Mouse (Mus musculus) megakaryocyte, embryonic 14.5 days (primary cell): Measurements from ENCODE around the gene Gm49383. TPM values are rescaled to one million over a fixed set of nuclear protein-coding genes. Genes with fewer than 3 reads are reported as not detected.

Experiments
- H3K27me3 ChIP-seq: replicated peaks from 2 replicates; pipeline ENCODE3; 2012; ENCODE audit warnings: inconsistent platforms
- H3K36me3 ChIP-seq: replicated peaks from 2 replicates; pipeline ENCODE3; 2012; ENCODE audit warnings: low read length, inconsistent platforms, mixed read lengths
- H3K4me1 ChIP-seq: 2 replicates; pipeline ENCODE4 v1.6.1; 2012; ENCODE audit warnings: inconsistent platforms
- H3K4me3 ChIP-seq: replicated peaks from 2 replicates; pipeline ENCODE3; 2012; ENCODE audit warnings: moderate library complexity, mild to moderate bottlenecking, inconsistent platforms
- H3K9me3 ChIP-seq: 2 replicates; pipeline ENCODE4 v1.6.1; 2012; ENCODE audit warnings: inconsistent platforms
- FLI1 ChIP-seq: IDR thresholded peaks from 2 replicates; pipeline ENCODE4 v1.6.1; 2012; ENCODE audit warnings: low read length, inconsistent platforms, mixed read lengths
- GATA1 ChIP-seq: IDR thresholded peaks from 3 replicates; pipeline ENCODE4 v1.6.1; 2012; ENCODE audit warnings: mixed read lengths, low read length, inconsistent platforms, borderline replicate concordance
- polyA plus RNA-seq: library from polyadenylated mRNA; stranded (reverse); fragments of >175 nt; gene quantifications from 2 replicates; pipeline ENCODE4 v1.2.3, GENCODE M21; 2012; ENCODE audit warnings: low replicate concordance; ENCODE audit not compliant: insufficient read depth

Gm49383 gene
- polyA plus RNA-seq, 1 experiment, result 5.9 TPM

DNA sequence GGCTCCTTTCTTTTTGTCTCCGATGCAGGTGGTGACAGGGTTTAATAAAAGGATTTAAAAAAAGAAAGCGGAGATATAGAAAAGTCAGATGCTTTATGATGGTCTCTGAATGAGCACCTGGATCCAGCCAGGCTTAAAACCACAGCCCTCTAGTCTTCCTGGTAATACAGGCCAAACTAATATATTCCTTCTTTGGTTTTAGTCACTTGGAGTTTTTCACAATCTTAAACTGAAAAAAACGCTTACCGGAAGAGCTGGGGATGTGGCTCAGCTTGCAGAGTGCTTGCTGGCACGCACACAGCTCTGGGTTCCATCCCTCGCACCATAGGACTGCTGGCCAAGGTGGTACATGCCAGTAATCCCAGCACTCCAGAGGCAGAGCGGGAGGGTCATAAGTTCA, 19.7 kb upstream of the Gm49383 start:
- no peak for TF ChIP-seq FLI1
- TF ChIP-seq GATA1, result no peak
- Histone ChIP-seq H3K4me1 (no peaks in the 10 kb centered on the region), H3K27me3 (no peaks in the 10 kb centered on the region), H3K4me3 (no peak overlapping the region), H3K9me3 (no peaks in the 10 kb centered on the region), H3K36me3 (peaks cover 85% of the 10 kb centered on the region)

GRCm38 (mm10) chr12:69215000-69215785, 18.3 kb upstream of the Gm49383 start:
- TF ChIP-seq GATA1, result no peak
- no peak for TF ChIP-seq FLI1
- Histone ChIP-seq H3K36me3 (peaks cover 80% of the 10 kb centered on the region), H3K27me3 (no peaks in the 10 kb centered on the region), H3K4me3 (no peak overlapping the region), H3K4me1 (no peaks in the 10 kb centered on the region), H3K9me3 (no peaks in the 10 kb centered on the region)

DNA sequence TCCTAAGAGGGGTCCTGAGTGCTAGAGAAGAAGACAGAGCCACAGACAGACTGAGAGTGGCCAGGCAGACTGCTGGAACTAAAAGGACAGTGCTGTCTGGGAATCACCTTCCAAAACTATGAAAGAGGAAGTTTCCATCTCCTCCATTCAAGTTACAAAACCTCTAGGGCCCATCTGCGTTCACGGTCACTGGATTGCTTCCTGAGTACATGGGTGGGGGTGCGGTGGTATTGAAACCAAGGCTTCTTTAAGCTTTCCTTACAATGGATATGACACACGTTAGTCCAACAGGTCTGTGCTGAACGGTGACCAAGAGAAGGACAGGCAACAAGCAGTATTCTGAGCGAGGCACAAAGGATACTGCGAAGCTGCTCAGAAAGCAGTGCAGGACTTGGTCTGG, 17.5 kb upstream of the Gm49383 start:
- Histone ChIP-seq H3K4me3 (no peak overlapping the region), H3K4me1 (no peaks in the 10 kb centered on the region), H3K36me3 (peaks cover 82% of the 10 kb centered on the region), H3K27me3 (no peaks in the 10 kb centered on the region), H3K9me3 (no peaks in the 10 kb centered on the region)
- TF ChIP-seq FLI1 (no peak), GATA1 (no peak)

DNA sequence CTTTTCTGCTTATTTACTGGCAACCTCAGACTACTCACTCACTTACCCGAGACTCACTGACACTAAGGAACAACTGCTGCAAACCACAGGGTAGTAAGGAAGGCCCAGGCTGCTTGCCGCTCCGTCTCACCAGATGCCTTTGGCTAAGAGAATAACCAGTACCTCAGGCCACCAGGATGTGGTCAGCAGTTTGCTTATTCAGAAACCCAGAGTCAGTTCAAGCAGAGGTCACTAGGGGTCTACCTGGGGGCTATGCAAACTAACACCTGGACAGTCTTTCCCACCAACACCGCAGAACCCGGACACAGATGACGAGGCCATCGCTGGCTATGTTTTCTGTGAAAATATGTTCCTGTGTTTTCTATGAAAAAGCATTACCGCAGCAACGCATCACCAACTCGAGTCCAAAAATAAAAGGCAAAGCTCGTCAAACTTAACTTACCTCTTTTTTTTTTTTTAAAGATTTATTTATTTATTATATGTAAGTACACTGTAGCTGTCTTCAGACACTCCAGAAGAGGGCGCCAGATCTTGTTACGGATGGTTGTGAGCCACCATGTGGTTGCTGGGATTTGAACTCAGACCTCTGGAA, 16.4 kb upstream of the Gm49383 start:
- Histone ChIP-seq H3K4me3 (no peak overlapping the region), H3K9me3 (no peaks in the 10 kb centered on the region), H3K36me3 (peaks cover 80% of the 10 kb centered on the region), H3K4me1 (no peaks in the 10 kb centered on the region), H3K27me3 (no peaks in the 10 kb centered on the region)
- TF ChIP-seq GATA1 (no peak), FLI1 (no peak)

DNA sequence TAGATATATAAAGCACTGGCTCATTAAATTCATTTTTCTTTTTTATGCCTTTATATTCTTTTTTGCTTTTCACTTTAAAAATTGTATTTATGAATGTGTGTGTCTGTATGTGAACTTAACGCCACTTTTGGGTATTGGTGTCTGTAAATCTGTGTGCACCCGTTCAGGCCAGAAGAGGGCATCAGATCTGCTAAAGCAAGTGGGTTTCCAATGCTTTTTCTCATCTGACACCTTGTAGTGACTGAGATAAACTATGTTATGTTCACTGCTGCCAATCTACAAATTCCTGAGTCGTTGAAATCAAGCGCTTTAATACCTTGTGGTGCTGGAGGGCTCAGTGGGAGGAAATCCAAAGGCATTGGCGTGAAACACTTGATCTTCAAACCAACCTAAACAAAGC, 14.2 kb upstream of the Gm49383 start:
- Histone ChIP-seq H3K4me3 (no peak overlapping the region), H3K4me1 (no peaks in the 10 kb centered on the region), H3K36me3 (peaks cover 80% of the 10 kb centered on the region), H3K9me3 (no peaks in the 10 kb centered on the region), H3K27me3 (no peaks in the 10 kb centered on the region)
- TF ChIP-seq GATA1 (no peak), FLI1 (no peak)

DNA sequence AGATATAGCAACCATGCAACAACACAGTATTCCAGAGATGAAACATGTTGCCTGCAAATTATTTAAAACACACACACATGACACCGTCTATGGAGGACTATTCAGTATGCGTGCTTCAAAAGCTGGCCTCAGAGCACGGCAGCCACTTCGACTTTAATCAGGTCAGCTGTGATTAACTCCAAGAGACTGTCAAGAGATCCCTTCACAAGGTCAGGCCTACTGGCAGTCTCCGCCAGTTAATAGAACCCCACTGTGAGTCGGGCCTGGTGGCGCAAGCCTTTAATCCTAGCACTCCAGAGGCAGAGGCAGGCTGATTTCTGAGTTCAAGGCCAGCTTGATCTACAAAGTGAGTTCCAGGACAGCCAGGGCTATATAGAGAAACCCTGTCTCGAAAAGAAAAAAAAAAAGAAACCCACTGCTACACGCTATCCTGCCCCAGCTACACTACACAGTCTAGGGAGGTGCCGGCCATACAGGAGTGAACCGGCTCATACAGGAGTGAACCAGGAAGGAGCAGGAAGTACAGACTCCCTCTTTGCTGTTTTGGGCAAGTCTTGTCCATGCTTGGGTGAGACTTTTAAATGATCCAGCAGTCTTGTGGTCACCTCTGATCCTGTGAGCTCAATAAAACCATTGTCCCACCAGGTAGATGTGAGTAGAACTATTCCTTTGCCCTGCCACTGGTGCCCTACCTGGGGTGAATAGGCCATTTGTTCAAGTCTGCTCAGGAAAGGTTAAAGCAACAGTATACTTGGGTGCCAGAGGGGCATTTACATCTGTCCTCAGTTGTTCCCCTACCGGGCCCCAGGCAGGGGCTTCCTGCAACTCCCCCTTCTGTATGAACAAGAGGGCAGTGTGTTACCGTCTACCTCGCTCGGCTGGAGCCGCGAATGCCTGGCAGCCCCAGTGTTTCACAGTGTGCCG, 13.4 kb upstream of the Gm49383 start:
- Histone ChIP-seq H3K4me1 (no peaks in the 10 kb centered on the region), H3K27me3 (no peaks in the 10 kb centered on the region), H3K36me3 (peaks cover 75% of the 10 kb centered on the region), H3K9me3 (no peaks in the 10 kb centered on the region), H3K4me3 (no peak overlapping the region)
- no peak for TF ChIP-seq FLI1

DNA sequence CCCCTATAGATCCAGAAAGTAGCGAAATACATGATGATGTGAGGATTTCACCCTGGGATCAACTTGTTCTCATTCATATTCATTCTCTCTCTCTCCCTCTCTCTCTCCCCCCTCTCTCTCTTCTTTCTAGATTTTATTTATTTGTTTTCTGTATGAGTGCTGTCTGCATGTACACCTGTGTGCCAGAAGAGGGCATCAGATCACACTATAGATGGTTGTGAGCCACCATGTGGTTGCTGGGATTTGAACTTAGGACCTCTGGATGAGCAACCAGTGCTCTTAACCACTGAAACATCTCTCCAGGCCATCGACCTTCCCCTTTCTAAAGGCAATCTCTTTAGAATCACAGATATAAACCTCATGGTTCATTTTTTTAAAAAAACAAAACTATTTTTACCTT, 11.6 kb upstream of the Gm49383 start:
- TF ChIP-seq FLI1 (no peak), GATA1 (no peak)
- Histone ChIP-seq H3K36me3 (peaks cover 64% of the 10 kb centered on the region), H3K4me1 (no peaks in the 10 kb centered on the region), H3K27me3 (no peaks in the 10 kb centered on the region), H3K9me3 (no peaks in the 10 kb centered on the region), H3K4me3 (no peak overlapping the region)

DNA sequence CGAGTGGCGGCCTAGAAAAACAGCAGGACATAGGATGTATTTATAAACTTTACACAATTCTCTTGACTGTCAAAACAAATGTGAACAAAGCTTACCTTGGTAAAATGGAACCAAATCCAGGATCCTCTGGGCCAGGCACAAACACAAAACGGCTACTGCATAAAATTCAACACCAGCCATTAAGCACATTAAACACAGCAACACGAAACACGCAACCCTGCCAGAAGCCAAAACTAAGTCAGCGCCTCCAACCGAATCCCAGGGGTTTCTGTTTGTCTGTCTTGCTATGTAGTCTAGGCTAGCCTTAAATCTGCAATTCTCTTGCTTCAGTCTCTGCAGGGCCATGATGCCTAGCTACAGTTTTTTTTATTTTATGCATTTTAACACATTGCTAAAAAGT, 11.0 kb upstream of the Gm49383 start:
- TF ChIP-seq FLI1, result no peak
- no peak for TF ChIP-seq GATA1
- H3K27me3 ChIP-seq, result no peaks in the 10 kb centered on the region
- H3K36me3 ChIP-seq, result peaks cover 65% of the 10 kb centered on the region

GRCm38 (mm10) chr12:69207396-69207795, 10.5 kb upstream of the Gm49383 start:
- Histone ChIP-seq H3K36me3 (peaks cover 68% of the 10 kb centered on the region), H3K4me1 (no peaks in the 10 kb centered on the region), H3K9me3 (no peaks in the 10 kb centered on the region), H3K27me3 (no peaks in the 10 kb centered on the region), H3K4me3 (no peak overlapping the region)
- no peak for TF ChIP-seq FLI1
- TF ChIP-seq GATA1, result no peak

More for the DNA sequence above, 11.0 kb upstream of the Gm49383 start:
- Histone ChIP-seq H3K9me3 (no peaks in the 10 kb centered on the region), H3K4me1 (no peaks in the 10 kb centered on the region), H3K4me3 (no peak overlapping the region)
